Mouse (Mus musculus): ENCODE results near the gene Bcdin3d. TPM values are rescaled to one million over a fixed set of nuclear protein-coding genes. Genes with fewer than 3 reads are reported as not detected.

The Bcdin3d gene
- polyA plus RNA-seq, 1 experiment from 2014 or later, result 26.9 TPM

GRCm38 (mm10) chr15:99420101-99420500 lies 54.4 kb downstream of the Bcdin3d start:
- Histone ChIP-seq H3K27ac (peak overlapping the region; percentile 76), H3K36me3 (peaks cover 35% of the 10 kb centered on the region), H3K9me3 (no peaks in the 10 kb centered on the region), H3K9ac (replicated peaks) (no peak overlapping the region), H3K27me3 (no peaks in the 10 kb centered on the region), H3K4me2 (replicated peaks) (peak overlapping the region; percentile 30; the same call in 1 of the 2 replicates), H3K4me3 (replicated peaks) (no peak overlapping the region), H3K4me1 (replicated peaks) (peaks cover 10% of the 10 kb centered on the region)
- no peak for ATAC-seq
- WGBS, result 18% methylated on average over 5 of the region's 5 CpGs

Other genes starting within 250 kb of the Bcdin3d start
- 0.19 and 0.61 TPM in 2 replicates for gene Kcnh3, start 249.9 kb downstream of the Bcdin3d start, polyA plus RNA-seq (2015; fragmentation: Nextera tagmentation; extraction: Ambion mirVana)
- 218 TPM in 2 replicates for gene Mcrs1, start 222.8 kb downstream of the Bcdin3d start, polyA plus RNA-seq (2015; fragmentation: Nextera tagmentation; extraction: Ambion mirVana)
- gene Prpf40b, start 179.6 kb downstream of the Bcdin3d start, polyA plus RNA-seq (2015; fragmentation: Nextera tagmentation; extraction: Ambion mirVana), result 115 and 125 TPM in 2 replicates
- gene Fam186b, start 178.8 kb downstream of the Bcdin3d start, polyA plus RNA-seq (2015; fragmentation: Nextera tagmentation; extraction: Ambion mirVana), result 0.35 TPM in 2 replicates
- gene Fmnl3, start 104.2 kb downstream of the Bcdin3d start, polyA plus RNA-seq (2015; fragmentation: Nextera tagmentation; extraction: Ambion mirVana), result 8.5 and 8.7 TPM in 2 replicates
- gene Tmbim6, start 81.8 kb downstream of the Bcdin3d start, polyA plus RNA-seq (2015; fragmentation: Nextera tagmentation; extraction: Ambion mirVana), result 228 and 244 TPM in 2 replicates
- 12.2 and 15.6 TPM in 2 replicates for gene Nckap5l, start 17.0 kb downstream of the Bcdin3d start, polyA plus RNA-seq (2015; fragmentation: Nextera tagmentation; extraction: Ambion mirVana)
- gene Faim2, start 53.4 kb upstream of the Bcdin3d start, polyA plus RNA-seq (2015; fragmentation: Nextera tagmentation; extraction: Ambion mirVana), result 9.5 and 12.1 TPM in 2 replicates
- gene Aqp2, start 104.3 kb upstream of the Bcdin3d start, polyA plus RNA-seq (2015; fragmentation: Nextera tagmentation; extraction: Ambion mirVana), result not detected in 2 replicates
- 0.79 and 1.1 TPM in 2 replicates for gene Aqp5, start 116.1 kb upstream of the Bcdin3d start, polyA plus RNA-seq (2015; fragmentation: Nextera tagmentation; extraction: Ambion mirVana)
- gene Aqp6, start 126.7 kb upstream of the Bcdin3d start, polyA plus RNA-seq (2015; fragmentation: Nextera tagmentation; extraction: Ambion mirVana), result 0.71 and 0.99 TPM in 2 replicates
- gene Racgap1, start 176.9 kb upstream of the Bcdin3d start, polyA plus RNA-seq (2015; fragmentation: Nextera tagmentation; extraction: Ambion mirVana), result 118 and 125 TPM in 2 replicates
- 48.0 and 54.5 TPM in 2 replicates for gene Asic1, start 195.6 kb upstream of the Bcdin3d start, polyA plus RNA-seq (2015; fragmentation: Nextera tagmentation; extraction: Ambion mirVana)
- gene Smarcd1, start 227.4 kb upstream of the Bcdin3d start, polyA plus RNA-seq (2015; fragmentation: Nextera tagmentation; extraction: Ambion mirVana), result 137 and 145 TPM in 2 replicates
- gene Gm17349, start 230.8 kb upstream of the Bcdin3d start, polyA plus RNA-seq (2015; fragmentation: Nextera tagmentation; extraction: Ambion mirVana), result not detected in 2 replicates
- gene Gpd1, start 242.8 kb upstream of the Bcdin3d start, polyA plus RNA-seq (2015; fragmentation: Nextera tagmentation; extraction: Ambion mirVana), result 1.3 and 1.6 TPM in 2 replicates